Mouse (Mus musculus) embryonic facial prominence, embryonic 12.5 days (tissue): ENCODE measurements around the gene Rbm20. TPM values are rescaled to one million over a fixed set of nuclear protein-coding genes. Genes with fewer than 3 reads are reported as not detected.

Source experiments
- ATAC-seq: fragments of 200-750 bp; cut with Nextera tagmentation; 2 replicates; pipeline ENCODE4 v1.8.0; 2017; ENCODE audit not compliant: insufficient number of reproducible peaks, insufficient read depth, low FRiP score, low TSS enrichment
- H3K27ac ChIP-seq: fragments of 300-500 bp; sonication (generic); 2 replicates; pipeline ENCODE4 v1.5.1; 2016; ENCODE audit warnings: mild to moderate bottlenecking
- H3K27me3 ChIP-seq: fragments of 300-500 bp; sonication (generic); 2 replicates; pipeline ENCODE4 v1.6.1; 2016; ENCODE audit warnings: mild to moderate bottlenecking, moderate library complexity
- H3K36me3 ChIP-seq: fragments of 300-500 bp; sonication (generic); 2 replicates; pipeline ENCODE4 v1.6.1; 2016; ENCODE audit warnings: mild to moderate bottlenecking
- H3K4me1 ChIP-seq: fragments of 300-500 bp; sonication (generic); 2 replicates; pipeline ENCODE4 v1.6.1; 2016
- H3K4me2 ChIP-seq: fragments of 300-500 bp; sonication (generic); replicated peaks from 2 replicates; pipeline ENCODE4 v1.6.1; 2016; ENCODE audit warnings: mild to moderate bottlenecking, moderate library complexity
- H3K4me3 ChIP-seq: fragments of 300-500 bp; sonication (generic); 2 replicates; pipeline ENCODE4 v1.5.1; 2016; ENCODE audit warnings: mild to moderate bottlenecking
- H3K9ac ChIP-seq: fragments of 300-500 bp; sonication (generic); 2 replicates; pipeline ENCODE4 v1.6.1; 2016; ENCODE audit warnings: mild to moderate bottlenecking, moderate library complexity
- H3K9me3 ChIP-seq: fragments of 300-500 bp; sonication (generic); 2 replicates; pipeline ENCODE4 v1.6.1; 2016; ENCODE audit warnings: mild to moderate bottlenecking, moderate library complexity
- WGBS: fragments of 180-500 bp; shearing (Covaris S2); methylation state at CpG from one replicate; pipeline ENCODE4 v1.1.7; 2016; 5-methylcytosine and 5-hydroxymethylcytosine counted together
- polyA plus RNA-seq: library from polyadenylated mRNA; unstranded; fragments of >200 nt; fragmentation: Nextera tagmentation; extraction: Ambion mirVana; gene quantifications from 2 replicates; pipeline ENCODE4 v1.2.1, GENCODE M21; 2016

Rbm20 gene
- polyA plus RNA-seq, 1 experiment from 2014 or later: 2.7 TPM

DNA sequence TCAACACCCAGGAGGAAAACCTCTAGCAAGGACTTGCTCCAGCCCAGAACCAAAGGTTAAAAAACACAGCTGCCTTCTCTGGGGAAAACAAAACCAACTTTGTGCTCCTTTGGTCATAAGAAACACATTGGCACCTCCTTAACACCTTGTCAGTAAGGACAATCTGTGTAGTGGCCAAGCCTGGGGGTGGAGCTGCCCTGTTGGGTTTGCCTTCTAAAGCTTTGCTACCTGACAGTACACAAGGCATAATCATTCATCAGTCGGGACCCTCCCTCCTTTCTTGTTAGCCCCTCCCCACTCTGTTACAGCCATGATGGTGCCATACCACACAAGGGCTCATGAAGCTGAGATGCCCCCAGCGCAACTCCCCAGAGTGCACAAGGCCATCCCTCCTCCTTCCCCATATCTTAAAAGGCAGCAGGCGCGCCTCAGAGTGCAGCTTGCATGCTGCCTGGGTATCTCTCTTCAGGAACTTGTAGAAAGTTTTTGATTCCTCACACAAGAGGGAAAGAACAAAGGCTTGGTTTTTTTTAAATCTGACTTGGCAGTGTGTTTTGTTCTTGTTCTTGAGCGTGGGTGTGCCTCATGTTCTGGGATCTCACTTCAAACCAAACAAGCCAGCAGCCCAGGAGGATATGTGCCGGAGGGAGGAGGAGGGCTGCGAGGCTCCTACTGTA lies 132.2 kb downstream of the Rbm20 start:
- no peaks in the 10 kb centered on the region for H3K9me3 ChIP-seq
- no peaks in the 10 kb centered on the region for H3K36me3 ChIP-seq
- H3K4me1 ChIP-seq: peaks cover 25% of the 10 kb centered on the region
- no peak overlapping the region for H3K9ac ChIP-seq
- 61% methylated on average over 7 of the region's 7 CpGs for WGBS
- H3K4me3 ChIP-seq: no peak overlapping the region
- H3K27ac ChIP-seq: 0 out of 2 replicates have a peak overlapping the region, but pooled peaks have one; percentile 11
- ATAC-seq: no peak; the same call in 1 of the 2 replicates
- no peaks in the 10 kb centered on the region for H3K27me3 ChIP-seq
- no peak overlapping the region for H3K4me2 ChIP-seq

DNA sequence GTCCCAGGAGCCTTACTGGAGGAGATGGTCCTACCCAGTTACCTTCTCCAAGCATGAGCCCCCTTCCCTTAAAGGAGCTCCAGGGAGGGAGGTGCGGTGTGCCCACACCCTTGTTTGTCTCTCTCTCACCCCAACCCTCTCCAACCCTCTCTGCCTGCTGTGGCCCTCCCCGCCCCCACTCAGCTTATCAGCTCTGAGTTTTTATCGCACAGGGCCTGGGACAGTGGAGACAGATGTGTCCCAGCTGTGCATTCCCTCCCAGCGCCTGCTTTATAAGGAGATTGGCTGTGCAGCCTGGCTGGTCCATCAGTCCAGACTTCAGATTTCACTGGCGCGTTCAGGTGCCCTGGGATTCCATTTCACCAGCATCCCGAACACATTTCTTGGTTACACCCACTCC lies 132.9 kb downstream of the Rbm20 start:
- no peaks in the 10 kb centered on the region for H3K36me3 ChIP-seq
- H3K27ac ChIP-seq: no peak overlapping the region
- H3K9ac ChIP-seq: no peak overlapping the region
- no peak overlapping the region for H3K4me2 ChIP-seq
- WGBS: 58% methylated on average over 7 of the region's 7 CpGs
- H3K4me1 ChIP-seq: peaks cover 25% of the 10 kb centered on the region
- no peaks in the 10 kb centered on the region for H3K27me3 ChIP-seq
- no peaks in the 10 kb centered on the region for H3K9me3 ChIP-seq
- no peak for ATAC-seq
- H3K4me3 ChIP-seq: no peak overlapping the region

DNA sequence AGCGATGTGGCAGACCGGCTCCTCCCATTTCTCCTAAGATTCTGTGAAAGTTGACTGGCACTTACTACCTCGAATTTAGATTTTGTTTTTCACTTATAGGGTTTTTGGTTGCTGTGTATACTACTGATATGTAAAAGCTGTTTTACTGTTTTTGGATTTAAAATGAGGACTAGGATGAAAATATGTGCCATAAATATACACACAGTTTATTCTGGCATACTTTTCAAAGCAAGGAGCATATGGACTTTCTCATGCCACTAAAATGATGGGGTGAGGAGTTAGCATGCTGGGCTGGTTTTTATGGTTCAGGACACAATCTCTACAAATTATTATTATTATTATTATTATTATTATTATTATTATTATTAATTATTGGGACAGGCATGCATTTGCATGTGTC lies 133.5 kb downstream of the Rbm20 start:
- Histone ChIP-seq H3K9ac (no peak overlapping the region), H3K4me1 (peaks cover 25% of the 10 kb centered on the region), H3K4me2 (no peak overlapping the region), H3K27me3 (no peaks in the 10 kb centered on the region), H3K27ac (no peak overlapping the region), H3K9me3 (no peaks in the 10 kb centered on the region), H3K36me3 (no peaks in the 10 kb centered on the region), H3K4me3 (no peak overlapping the region)
- ATAC-seq: no peak
- WGBS: 76% methylated on average over 3 of the region's 3 CpGs

DNA sequence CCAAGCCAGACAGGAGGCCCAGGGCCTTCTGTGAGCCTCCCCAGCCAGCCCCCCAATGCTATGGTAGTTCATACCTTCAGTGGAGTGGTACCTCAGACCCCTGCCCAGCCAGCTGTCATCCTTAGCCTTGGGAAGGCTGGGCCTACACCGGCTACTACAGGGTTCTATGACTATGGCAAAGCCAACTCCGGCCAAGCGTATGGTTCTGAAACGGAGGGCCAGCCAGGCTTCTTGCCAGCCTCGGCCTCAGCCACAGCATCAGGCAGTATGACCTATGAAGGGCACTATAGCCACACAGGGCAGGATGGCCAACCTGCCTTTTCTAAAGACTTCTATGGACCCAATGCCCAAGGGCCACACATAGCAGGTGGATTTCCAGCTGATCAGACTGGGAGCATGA lies 136.5 kb downstream of the Rbm20 start:
- no peak overlapping the region for H3K27ac ChIP-seq

DNA sequence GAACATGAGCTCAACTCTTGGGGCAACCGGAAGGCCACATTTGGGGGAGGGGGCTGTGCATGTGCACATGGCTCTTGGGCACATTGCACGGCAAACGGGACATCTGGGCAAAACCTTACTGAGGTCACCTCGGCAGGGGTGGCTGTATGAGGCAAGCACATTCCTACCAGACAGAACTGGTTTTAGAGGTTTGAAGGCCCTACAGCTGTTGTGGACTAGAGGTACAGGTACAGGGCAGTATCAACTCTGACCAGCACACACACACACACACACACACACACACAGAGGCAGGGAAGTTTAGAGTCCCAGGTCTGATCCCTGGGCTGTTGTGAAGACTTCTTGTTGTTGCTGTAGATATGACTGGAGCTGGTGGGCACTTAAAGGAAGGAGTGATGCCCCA lies 138.6 kb downstream of the Rbm20 start:
- no peak overlapping the region for H3K4me3 ChIP-seq
- no peak overlapping the region for H3K4me2 ChIP-seq
- H3K36me3 ChIP-seq: no peaks in the 10 kb centered on the region
- ATAC-seq: no peak
- H3K4me1 ChIP-seq: no peaks in the 10 kb centered on the region
- no peak overlapping the region for H3K27ac ChIP-seq
- no peak overlapping the region for H3K9ac ChIP-seq
- H3K9me3 ChIP-seq: no peaks in the 10 kb centered on the region
- no peaks in the 10 kb centered on the region for H3K27me3 ChIP-seq
- WGBS: 66% methylated on average over 4 of the region's 4 CpGs

More for the DNA sequence above, 136.5 kb downstream of the Rbm20 start:
- Histone ChIP-seq H3K36me3 (no peaks in the 10 kb centered on the region), H3K9me3 (no peaks in the 10 kb centered on the region), H3K4me3 (no peak overlapping the region), H3K4me1 (peaks cover 15% of the 10 kb centered on the region; the same call in 1 of the 2 replicates), H3K9ac (no peak overlapping the region), H3K4me2 (no peak overlapping the region), H3K27me3 (no peaks in the 10 kb centered on the region)
- no peak for ATAC-seq
- WGBS: 97% methylated on average over 5 of the region's 5 CpGs

DNA sequence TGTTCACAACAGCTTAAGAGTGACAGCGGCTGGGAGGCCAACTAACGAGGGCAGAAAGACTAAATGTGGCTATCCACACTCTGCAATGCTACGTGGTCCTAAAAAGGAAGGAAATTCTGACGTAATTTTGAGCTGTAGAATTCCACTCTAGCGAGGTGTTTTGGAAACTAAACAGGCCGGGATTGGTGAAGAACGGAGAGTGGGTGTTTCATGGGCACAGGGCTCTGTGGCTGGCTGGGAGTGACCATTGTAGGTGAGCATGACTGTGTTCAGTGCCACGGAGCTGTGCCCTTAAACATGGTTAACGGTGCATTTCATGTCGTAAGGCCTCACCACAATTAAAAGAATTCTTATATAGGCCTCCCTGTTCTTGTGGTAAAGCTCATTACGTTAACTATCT lies 139.1 kb downstream of the Rbm20 start:
- H3K9me3 ChIP-seq: no peaks in the 10 kb centered on the region
- H3K27me3 ChIP-seq: no peaks in the 10 kb centered on the region
- no peak overlapping the region for H3K4me2 ChIP-seq
- no peaks in the 10 kb centered on the region for H3K4me1 ChIP-seq
- WGBS: 81% methylated on average over 11 of the region's 11 CpGs
- ATAC-seq: no peak
- no peak overlapping the region for H3K4me3 ChIP-seq
- no peak overlapping the region for H3K9ac ChIP-seq
- no peak overlapping the region for H3K27ac ChIP-seq
- H3K36me3 ChIP-seq: no peaks in the 10 kb centered on the region

DNA sequence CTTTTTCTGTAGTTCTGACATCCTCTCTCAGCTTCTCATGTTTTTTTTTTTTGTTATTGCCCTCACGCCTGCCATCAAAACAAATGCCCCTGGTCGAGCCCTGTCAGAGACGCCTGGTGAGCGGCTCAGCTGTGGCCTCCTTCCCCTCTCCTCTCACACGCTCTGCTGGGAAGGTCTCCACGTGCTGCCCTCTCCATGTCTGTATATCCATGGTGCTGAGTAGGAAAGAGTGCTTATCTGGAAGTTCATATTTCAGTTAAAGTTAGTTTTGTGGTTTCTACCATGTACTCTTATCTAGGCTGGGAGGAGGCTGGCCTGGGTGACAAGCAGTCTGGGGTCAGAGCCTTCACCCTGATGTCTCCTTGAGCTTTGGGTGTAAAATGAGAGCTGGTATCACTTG lies 142.2 kb downstream of the Rbm20 start:
- H3K9ac ChIP-seq: no peak overlapping the region
- H3K4me1 ChIP-seq: peaks cover 6% of the 10 kb centered on the region; the same call in 1 of the 2 replicates
- H3K36me3 ChIP-seq: no peaks in the 10 kb centered on the region
- H3K4me2 ChIP-seq: no peak overlapping the region
- H3K9me3 ChIP-seq: no peaks in the 10 kb centered on the region
- WGBS: 71% methylated on average over 6 of the region's 6 CpGs
- H3K27ac ChIP-seq: no peak overlapping the region
- no peak for ATAC-seq
- H3K4me3 ChIP-seq: no peak overlapping the region
- H3K27me3 ChIP-seq: no peaks in the 10 kb centered on the region

DNA sequence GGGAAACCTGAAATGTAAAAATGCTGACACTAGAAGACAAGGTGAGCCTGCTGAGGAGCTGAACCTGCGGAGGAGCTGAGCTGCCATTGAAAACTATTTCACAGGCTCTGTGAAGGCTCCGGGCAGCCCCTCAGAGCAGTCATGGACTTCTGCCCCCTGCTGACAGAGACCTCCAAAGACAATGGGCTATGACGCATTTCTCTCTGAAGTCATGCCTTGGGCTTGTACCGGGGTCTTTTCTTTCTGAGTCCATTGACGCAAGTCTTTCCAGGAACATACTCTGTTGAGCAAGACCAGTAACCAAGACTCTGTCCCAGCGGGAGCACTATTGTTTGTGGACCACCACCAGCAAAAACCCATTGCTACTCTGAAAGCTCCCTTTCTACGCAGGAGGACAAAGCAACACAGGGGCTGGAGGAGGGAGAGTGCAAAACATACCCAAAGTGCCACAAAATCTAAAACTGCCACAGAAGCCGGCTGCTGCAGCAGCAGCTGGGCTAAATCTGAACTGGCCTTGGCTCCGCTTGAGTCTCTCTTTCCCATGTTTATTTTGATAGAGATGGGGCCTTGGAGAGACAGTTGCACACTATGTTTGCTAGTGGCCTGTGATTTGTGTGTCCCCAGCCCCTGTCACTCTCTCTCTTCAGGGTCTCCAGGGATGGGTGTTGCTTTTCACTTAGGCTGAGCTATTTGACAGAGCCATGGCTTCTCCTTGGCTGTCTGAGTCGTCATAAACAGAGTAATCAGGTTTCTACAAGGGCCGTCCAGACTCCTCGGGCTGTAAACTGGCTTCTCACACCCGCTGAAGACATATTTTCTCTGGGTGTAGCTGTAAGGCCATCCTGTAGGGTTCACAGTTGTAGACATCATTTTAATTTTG lies 144.4 kb downstream of the Rbm20 start:
- no peak; the same call in 1 of the 2 replicates for ATAC-seq
- WGBS: 60% methylated on average over 13 of the region's 13 CpGs
- Histone ChIP-seq H3K27ac (no peak overlapping the region), H3K36me3 (no peaks in the 10 kb centered on the region), H3K9ac (no peak overlapping the region), H3K9me3 (no peaks in the 10 kb centered on the region), H3K27me3 (no peaks in the 10 kb centered on the region), H3K4me1 (peaks cover 6% of the 10 kb centered on the region; the same call in 1 of the 2 replicates), H3K4me2 (no peak overlapping the region), H3K4me3 (no peak overlapping the region)

DNA sequence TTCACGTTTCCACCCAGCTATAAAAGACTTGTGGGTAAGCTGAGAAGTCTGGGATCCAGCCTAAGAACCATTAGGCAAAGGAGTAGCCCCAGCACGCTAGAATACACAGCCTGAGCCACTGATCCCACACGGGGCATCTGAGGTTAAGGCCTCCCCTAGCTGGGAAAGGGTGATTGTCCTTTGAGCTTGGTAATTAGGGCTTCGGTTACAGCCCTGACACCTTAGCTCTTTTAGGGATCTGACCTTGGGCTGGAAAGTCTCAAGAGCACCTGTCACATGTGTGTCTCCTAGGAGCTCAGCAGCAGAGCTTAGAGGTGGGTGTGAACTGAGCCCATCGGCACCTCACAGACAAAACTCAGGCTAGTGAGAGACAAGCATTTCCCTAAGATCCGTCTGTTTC lies 146.7 kb downstream of the Rbm20 start:
- Histone ChIP-seq H3K27ac (no peak overlapping the region), H3K4me2 (no peak overlapping the region), H3K4me3 (no peak overlapping the region), H3K9me3 (no peaks in the 10 kb centered on the region), H3K9ac (no peak overlapping the region), H3K36me3 (no peaks in the 10 kb centered on the region), H3K4me1 (peaks cover 6% of the 10 kb centered on the region; the same call in 1 of the 2 replicates), H3K27me3 (no peaks in the 10 kb centered on the region)
- 37% methylated on average over 6 of the region's 6 CpGs for WGBS
- ATAC-seq: no peak

DNA sequence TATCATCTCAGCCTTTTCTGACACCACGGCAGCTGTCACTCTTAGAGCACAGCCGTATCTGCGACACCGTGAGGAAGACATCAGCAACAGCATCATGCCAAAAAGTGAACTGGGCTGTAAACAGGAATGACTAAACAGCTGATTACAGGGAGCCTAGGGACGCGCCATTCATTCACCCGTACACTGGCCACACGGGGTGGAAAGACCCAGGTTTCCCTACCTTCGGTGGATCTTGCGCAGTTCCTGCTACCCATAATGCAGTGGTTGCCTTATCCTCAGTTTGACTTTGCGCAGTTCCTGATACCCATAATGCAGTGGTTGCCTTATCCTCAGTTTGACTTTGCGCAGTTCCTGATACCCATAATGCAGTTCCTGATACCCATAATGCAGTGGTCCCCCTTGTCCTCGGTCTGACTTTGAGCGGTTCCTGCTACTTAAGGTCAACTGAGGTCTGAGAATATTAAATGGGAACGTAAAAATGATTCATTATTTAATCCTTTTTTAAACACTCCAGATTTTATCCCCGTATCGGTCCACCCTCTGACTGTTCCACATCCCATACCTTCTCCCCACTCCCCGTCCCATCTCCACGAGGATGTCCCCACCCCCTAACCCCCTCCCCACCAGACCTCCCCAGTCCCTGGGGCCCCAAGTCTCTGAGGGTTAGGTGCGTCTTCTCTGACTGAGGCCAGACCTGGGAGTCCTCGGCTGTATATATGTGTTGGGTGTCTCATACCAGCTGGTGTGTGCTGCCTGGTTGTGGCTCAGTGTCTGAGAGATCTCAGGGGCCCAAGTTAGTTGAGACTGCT lies 148.0 kb downstream of the Rbm20 start:
- no peak for ATAC-seq

DNA sequence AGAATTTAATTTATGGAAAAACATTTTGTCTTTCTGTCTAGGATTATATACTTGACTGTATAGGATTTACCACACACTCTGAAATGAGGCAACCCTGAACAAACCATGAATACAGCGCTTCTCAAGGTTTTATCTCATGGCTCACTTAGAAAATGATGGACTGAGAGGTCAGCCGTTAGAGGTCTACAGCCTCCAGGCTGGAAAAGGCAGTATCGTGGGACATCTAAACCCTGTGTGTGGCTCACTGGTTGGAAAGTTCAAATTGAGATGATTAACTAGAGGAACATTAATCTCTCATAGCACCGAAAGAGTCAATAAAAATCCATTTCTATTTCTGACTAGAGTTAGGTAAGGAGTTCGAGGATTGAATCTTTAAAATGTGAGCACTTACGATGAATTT lies 152.9 kb downstream of the Rbm20 start:
- H3K4me1 ChIP-seq: peaks cover 20% of the 10 kb centered on the region
- no peak overlapping the region for H3K9ac ChIP-seq
- no peak overlapping the region for H3K27ac ChIP-seq
- no peak overlapping the region for H3K4me3 ChIP-seq
- WGBS: 70% methylated on average over 6 of the region's 6 CpGs
- no peak for ATAC-seq
- H3K27me3 ChIP-seq: no peaks in the 10 kb centered on the region
- no peaks in the 10 kb centered on the region for H3K9me3 ChIP-seq
- no peaks in the 10 kb centered on the region for H3K36me3 ChIP-seq
- H3K4me2 ChIP-seq: no peak overlapping the region

More for the DNA sequence above, 148.0 kb downstream of the Rbm20 start:
- H3K27ac ChIP-seq: no peak overlapping the region
- H3K27me3 ChIP-seq: no peaks in the 10 kb centered on the region
- 67% methylated on average over 21 of the region's 21 CpGs for WGBS
- H3K9me3 ChIP-seq: no peaks in the 10 kb centered on the region
- no peak overlapping the region for H3K9ac ChIP-seq
- peaks cover 6% of the 10 kb centered on the region; the same call in 1 of the 2 replicates for H3K4me1 ChIP-seq
- peak overlapping the region; percentile 24 for H3K4me2 ChIP-seq
- H3K36me3 ChIP-seq: no peaks in the 10 kb centered on the region
- H3K4me3 ChIP-seq: peak overlapping the region; percentile 25
